Mouse (Mus musculus) erythroblast, embryonic 14.5 days (primary cell): ENCODE data around the gene Bcl6b.

Experiments used
- GATA1 ChIP-seq: IDR thresholded peaks from 2 replicates; pipeline ENCODE4 v1.6.1; 2012; ENCODE audit warnings: low read length, inconsistent platforms, mixed read lengths
- TAL1 ChIP-seq: IDR thresholded peaks from 3 replicates; pipeline ENCODE4 v1.6.1; 2012; ENCODE audit warnings: low read length, inconsistent platforms, mixed read lengths

DNA sequence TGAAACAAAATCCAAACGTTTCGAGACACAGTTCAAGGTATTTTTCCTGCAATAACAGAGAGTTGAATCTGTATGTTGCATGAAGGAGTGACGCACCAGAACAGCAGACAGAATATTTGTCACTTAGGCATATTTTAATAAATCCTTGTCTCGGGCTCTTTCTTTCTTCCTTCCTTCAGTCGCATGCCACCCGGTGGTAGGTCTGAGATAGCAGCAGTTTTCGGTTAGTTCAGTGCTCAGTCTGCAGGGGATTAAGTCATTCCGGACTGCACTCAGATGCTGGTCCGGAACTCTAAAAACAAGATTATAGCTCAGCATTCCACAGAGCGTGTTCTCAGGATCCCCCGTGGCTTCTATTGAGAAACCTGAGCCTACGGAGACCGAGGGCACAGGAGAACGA is 50.2 kb downstream of the Bcl6b start:
- TF ChIP-seq GATA1 = no peak
- no peak for TF ChIP-seq TAL1
